Mouse (Mus musculus) liver, embryonic 11.5 days (tissue): Measurements from ENCODE around the gene C530008M17Rik. TPM values are rescaled to one million over a fixed set of nuclear protein-coding genes. Genes with fewer than 3 reads are reported as not detected.

Experiments used
- ATAC-seq: fragments of 200-750 bp; cut with Nextera tagmentation; replicated peaks from 2 replicates; pipeline ENCODE4 v1.8.0; 2017; ENCODE audit warnings: moderate number of reproducible peaks, mild to moderate bottlenecking, moderate TSS enrichment, moderate library complexity; ENCODE audit not compliant: low FRiP score
- DNase-seq: peaks from one replicate; pipeline ENCODE4 v3.0.0-alpha.2; 2017; ENCODE audit warnings: low spot score
- H3K27ac ChIP-seq: fragments of 300-500 bp; sonication (generic); 2 replicates; pipeline ENCODE4 v1.5.1; 2014; ENCODE audit warnings: mild to moderate bottlenecking, low read depth, low read length, control low read depth
- H3K27me3 ChIP-seq: fragments of 300-500 bp; sonication (generic); replicated peaks from 2 replicates; pipeline ENCODE4 v1.6.1; 2014; ENCODE audit warnings: low read length, mixed read lengths; ENCODE audit not compliant: control insufficient read depth, insufficient read depth
- H3K36me3 ChIP-seq: fragments of 300-500 bp; sonication (generic); 2 replicates; pipeline ENCODE4 v1.6.1; 2014; ENCODE audit warnings: mild to moderate bottlenecking, low read length, moderate library complexity, mixed read lengths; ENCODE audit not compliant: control insufficient read depth, insufficient read depth
- H3K4me1 ChIP-seq: fragments of 300-500 bp; sonication (generic); replicated peaks from 2 replicates; pipeline ENCODE4 v1.6.1; 2014; ENCODE audit warnings: low read length, mixed read lengths; ENCODE audit not compliant: control insufficient read depth, insufficient read depth
- H3K4me2 ChIP-seq: fragments of 300-500 bp; sonication (generic); 2 replicates; pipeline ENCODE4 v1.6.1; 2014; ENCODE audit warnings: mild to moderate bottlenecking, control low read depth, moderate library complexity
- H3K4me3 ChIP-seq: fragments of 300-500 bp; sonication (generic); 2 replicates; pipeline ENCODE4 v1.5.1; 2014; ENCODE audit warnings: low read depth, low read length, control low read depth
- H3K9ac ChIP-seq: fragments of 300-500 bp; sonication (generic); 2 replicates; pipeline ENCODE4 v1.6.1; 2014; ENCODE audit warnings: low read depth, low read length, control low read depth
- H3K9me3 ChIP-seq: fragments of 300-500 bp; sonication (generic); 2 replicates; pipeline ENCODE4 v1.6.1; 2016; ENCODE audit warnings: low read length, inconsistent platforms, mixed read lengths; ENCODE audit not compliant: control insufficient read depth
- WGBS: fragments of 180-500 bp; shearing (Covaris S2); extraction: QIAGEN DNeasy Blood & Tissue Kit; methylation state at CpG from one replicate; pipeline ENCODE4 v1.1.7; 2014; 5-methylcytosine and 5-hydroxymethylcytosine counted together
- polyA plus RNA-seq: library from polyadenylated mRNA; unstranded; fragments of >200 nt; fragmentation: Nextera tagmentation; extraction: Ambion mirVana; gene quantifications from 2 replicates; pipeline ENCODE4 v1.2.1, GENCODE M21; 2014

The C530008M17Rik gene
- polyA plus RNA-seq, 1 experiment from 2014 or later: 10.8 TPM

DNA sequence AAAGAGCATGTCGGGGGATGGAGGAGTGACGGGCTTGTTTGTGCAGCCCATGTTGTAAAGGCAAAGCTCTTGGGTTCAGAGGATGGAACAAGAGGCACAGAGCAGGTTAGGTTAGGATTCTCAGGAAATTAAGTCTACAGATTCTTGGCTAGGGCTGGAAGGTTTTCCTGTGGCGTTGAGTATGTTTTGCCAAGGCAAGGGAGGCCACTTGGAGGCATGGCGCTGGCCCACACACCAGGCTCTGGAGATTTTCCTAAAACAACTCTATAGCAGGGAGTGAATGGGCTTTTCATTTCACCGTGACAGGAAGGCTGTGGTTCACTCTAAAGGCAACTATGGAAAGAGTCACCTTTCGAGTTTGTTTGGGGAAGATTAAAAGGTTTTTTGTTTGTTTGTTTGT, 32.3 kb downstream of the C530008M17Rik start:
- H3K9ac ChIP-seq: no peak overlapping the region
- no peak overlapping the region for H3K27ac ChIP-seq
- WGBS: 86% methylated on average over 6 of the region's 6 CpGs
- H3K4me2 ChIP-seq: no peak overlapping the region
- DNase-seq: no peak
- no peaks in the 10 kb centered on the region for H3K36me3 ChIP-seq
- peaks cover 6% of the 10 kb centered on the region; the same call in 1 of the 2 replicates for H3K4me1 ChIP-seq
- H3K9me3 ChIP-seq: no peaks in the 10 kb centered on the region
- no peak overlapping the region for H3K4me3 ChIP-seq
- no peak for ATAC-seq
- H3K27me3 ChIP-seq: no peaks in the 10 kb centered on the region

DNA sequence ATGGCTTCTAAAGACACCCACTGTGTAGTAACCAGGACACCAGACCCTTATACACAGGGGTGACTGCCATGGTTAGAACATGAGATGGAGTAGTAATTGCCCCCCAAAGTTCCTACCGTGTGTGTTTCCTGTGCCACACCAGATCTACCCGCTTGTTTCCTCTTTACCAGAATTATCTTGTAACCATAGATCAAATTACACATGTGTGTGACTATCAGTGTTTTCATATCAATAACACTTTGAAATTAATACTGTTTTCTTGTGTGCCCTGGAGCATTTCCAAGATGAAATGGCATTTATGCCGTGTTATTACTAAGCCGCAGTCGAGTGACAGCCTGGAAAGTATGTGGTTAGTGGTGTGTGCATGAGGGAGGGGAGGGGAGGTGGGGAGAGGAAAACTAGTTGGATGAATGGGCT, 33.9 kb downstream of the C530008M17Rik start:
- H3K9me3 ChIP-seq: no peaks in the 10 kb centered on the region; the same call in 1 of the 2 replicates
- H3K27me3 ChIP-seq: no peaks in the 10 kb centered on the region
- H3K4me1 ChIP-seq: peaks cover 3% of the 10 kb centered on the region; the same call in 1 of the 2 replicates
- no peak overlapping the region for H3K27ac ChIP-seq
- no peak for DNase-seq
- H3K9ac ChIP-seq: no peak overlapping the region
- no peak for ATAC-seq
- no peak overlapping the region for H3K4me3 ChIP-seq
- no peak overlapping the region for H3K4me2 ChIP-seq
- WGBS: 59% methylated on average over 5 of the region's 5 CpGs
- no peaks in the 10 kb centered on the region for H3K36me3 ChIP-seq

DNA sequence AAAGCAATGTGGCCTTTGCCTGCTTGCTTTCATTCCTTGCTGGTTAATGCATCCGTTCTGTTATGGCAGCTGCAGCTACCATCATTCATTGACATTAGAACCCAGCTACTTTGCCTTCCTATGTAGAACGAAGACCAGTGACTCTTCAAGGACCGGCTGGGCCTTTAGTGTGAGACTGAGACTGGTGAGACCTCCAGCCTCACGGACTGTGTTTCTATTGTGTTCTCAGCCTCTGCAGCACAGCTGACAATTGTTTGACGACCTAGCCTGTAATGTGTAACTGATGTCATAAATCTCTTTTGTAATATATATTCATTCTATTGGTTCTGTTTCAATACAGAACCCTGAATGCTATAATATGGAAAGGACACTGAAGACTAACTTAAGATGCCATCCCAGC, 34.9 kb downstream of the C530008M17Rik start:
- Histone ChIP-seq H3K4me2 (no peak overlapping the region), H3K4me1 (peaks cover 2% of the 10 kb centered on the region; the same call in 1 of the 2 replicates), H3K9me3 (peaks cover 3% of the 10 kb centered on the region; the same call in 1 of the 2 replicates), H3K27ac (no peak overlapping the region), H3K9ac (no peak overlapping the region), H3K36me3 (no peaks in the 10 kb centered on the region), H3K4me3 (no peak overlapping the region), H3K27me3 (no peaks in the 10 kb centered on the region)
- 88% methylated on average over 5 of the region's 5 CpGs for WGBS
- DNase-seq: no peak
- ATAC-seq: no peak

DNA sequence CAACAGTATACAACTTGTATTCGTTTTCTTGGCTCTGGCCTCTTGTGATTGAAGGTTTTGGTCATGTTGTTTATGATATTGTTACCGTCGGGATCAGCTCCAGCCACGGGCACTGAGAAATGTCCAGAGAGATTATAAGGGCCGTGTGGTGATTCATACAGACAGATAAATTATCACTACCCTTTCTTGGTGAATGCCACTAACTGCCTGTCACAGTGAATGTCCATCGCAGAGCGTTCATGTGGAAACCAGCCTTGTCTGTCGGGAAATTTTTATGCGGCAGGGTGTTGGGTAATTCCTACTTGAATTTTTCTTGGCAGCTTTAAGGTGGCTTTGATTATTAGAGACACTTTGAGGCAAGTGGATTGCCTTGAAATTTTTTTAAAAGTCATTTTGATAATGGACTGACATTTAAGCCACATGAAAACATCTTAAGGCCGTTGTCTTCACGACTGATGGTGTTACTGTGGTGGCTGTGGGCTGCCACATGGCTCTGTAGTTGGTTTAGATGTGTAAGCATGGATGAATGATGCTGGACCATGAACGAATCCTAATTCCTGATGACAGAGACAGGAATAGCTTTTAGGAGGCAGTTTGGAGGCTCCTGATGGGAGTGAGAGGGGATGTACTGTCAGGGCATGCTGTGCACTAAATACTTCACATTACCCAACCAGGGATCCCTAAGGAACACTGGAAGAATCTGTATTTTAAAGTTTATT, 35.6 kb downstream of the C530008M17Rik start:
- peaks cover 3% of the 10 kb centered on the region; the same call in 1 of the 2 replicates for H3K9me3 ChIP-seq
- DNase-seq: no peak
- H3K4me1 ChIP-seq: no peaks in the 10 kb centered on the region; the same call in 1 of the 2 replicates
- H3K36me3 ChIP-seq: no peaks in the 10 kb centered on the region
- no peaks in the 10 kb centered on the region for H3K27me3 ChIP-seq
- H3K9ac ChIP-seq: no peak overlapping the region
- no peak overlapping the region for H3K27ac ChIP-seq
- no peak overlapping the region for H3K4me3 ChIP-seq
- H3K4me2 ChIP-seq: no peak overlapping the region
- whole genome bisulfite sequencing: 82% methylated on average over 12 of the region's 12 CpGs
- ATAC-seq: no peak

DNA sequence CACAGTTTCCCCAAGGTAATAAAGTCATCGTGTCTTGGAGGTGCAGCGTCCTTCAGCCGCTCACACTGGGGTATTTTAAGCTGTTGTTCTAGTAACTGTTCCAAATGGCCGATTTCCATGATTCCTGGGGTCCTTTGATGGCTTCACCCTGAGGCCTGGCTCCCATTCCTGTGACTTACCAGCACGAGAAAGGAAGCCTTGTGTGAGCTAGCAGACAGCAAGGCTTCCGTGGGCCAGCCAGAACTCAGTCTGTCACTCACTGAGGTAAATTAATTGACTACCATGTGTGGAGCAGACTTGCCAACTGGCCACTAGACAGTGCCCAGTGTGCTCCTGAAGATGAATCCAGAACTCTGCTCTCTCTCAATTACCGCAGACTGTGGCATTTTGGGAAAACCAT, 41.2 kb downstream of the C530008M17Rik start:
- H3K4me3 ChIP-seq: no peak overlapping the region
- no peak overlapping the region for H3K27ac ChIP-seq
- no peaks in the 10 kb centered on the region for H3K36me3 ChIP-seq
- H3K9ac ChIP-seq: no peak overlapping the region
- 82% methylated on average over 7 of the region's 7 CpGs for WGBS
- H3K27me3 ChIP-seq: no peaks in the 10 kb centered on the region
- H3K4me1 ChIP-seq: no peaks in the 10 kb centered on the region
- DNase-seq (no peak), ATAC-seq (no peak)
- no peak overlapping the region for H3K4me2 ChIP-seq
- H3K9me3 ChIP-seq: peaks cover 3% of the 10 kb centered on the region; the same call in 1 of the 2 replicates

DNA sequence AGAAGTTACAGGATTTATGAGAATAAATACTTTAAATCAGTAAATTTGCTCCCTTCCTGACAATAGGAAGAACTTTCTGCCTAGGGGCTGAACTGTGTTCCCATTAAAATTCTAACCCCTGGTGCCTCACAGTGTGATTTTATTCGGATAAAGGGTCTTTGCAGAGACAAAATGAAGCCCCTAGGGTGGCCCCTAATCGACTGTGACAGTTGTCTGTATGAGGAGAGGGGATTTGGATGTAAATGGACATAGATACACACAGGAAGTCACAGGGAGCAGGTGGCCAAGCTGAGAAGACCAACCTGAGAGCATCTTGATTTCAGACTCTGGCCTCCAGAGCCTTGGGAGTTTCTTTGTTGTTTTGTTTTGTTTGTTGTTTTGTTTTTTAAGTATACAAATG, 41.9 kb downstream of the C530008M17Rik start:
- 55% methylated on average over 2 of the region's 2 CpGs for WGBS
- peaks cover 3% of the 10 kb centered on the region; the same call in 1 of the 2 replicates for H3K9me3 ChIP-seq
- no peak overlapping the region for H3K4me2 ChIP-seq
- H3K9ac ChIP-seq: no peak overlapping the region
- no peak for ATAC-seq
- H3K27me3 ChIP-seq: no peaks in the 10 kb centered on the region
- no peaks in the 10 kb centered on the region for H3K36me3 ChIP-seq
- H3K27ac ChIP-seq: no peak overlapping the region
- no peak overlapping the region for H3K4me3 ChIP-seq
- no peak for DNase-seq
- H3K4me1 ChIP-seq: 0 out of 2 replicates have a peak, but pooled peaks cover 3% of the 10 kb centered on the region

DNA sequence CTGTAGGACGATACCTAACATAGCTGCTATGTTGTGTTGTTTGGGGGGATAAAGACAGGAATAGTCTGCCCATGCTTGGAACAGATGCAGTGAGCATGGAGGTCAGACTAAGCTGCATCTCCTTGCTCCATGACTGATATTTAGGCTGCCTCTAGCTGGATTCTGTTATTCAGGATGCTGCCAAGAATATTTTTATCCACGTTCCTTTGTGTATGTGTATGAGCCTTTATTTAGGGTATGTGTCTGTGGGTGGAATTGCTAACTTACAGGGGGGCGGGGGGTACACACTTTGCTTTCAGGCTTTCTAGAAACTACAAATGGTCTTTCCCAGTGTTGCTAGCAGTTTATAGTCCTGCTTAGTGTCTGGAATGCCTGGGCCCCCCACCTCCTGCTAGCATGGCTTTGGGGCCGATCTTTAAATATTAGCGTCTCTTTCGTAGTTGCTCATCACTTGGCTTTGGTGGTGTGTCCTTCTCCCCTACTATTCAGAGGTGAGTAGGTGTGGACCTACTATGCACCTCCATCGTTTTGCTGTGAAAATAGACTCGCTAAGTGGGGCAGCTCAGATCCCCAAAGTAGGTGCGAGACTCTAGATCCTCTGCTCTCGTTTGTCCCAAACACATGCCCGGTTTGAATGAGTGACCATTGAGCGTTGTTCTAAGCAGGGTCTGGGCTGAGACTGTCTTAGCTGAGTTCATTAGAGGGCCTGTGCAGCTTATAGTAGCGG, 45.0 kb downstream of the C530008M17Rik start:
- WGBS: 88% methylated on average over 13 of the region's 13 CpGs
- Histone ChIP-seq H3K9me3 (no peaks in the 10 kb centered on the region), H3K9ac (no peak overlapping the region), H3K4me2 (no peak overlapping the region), H3K27ac (no peak overlapping the region), H3K4me3 (no peak overlapping the region), H3K27me3 (no peaks in the 10 kb centered on the region), H3K36me3 (no peaks in the 10 kb centered on the region), H3K4me1 (peaks cover 8% of the 10 kb centered on the region; the same call in 1 of the 2 replicates)
- DNase-seq (no peak), ATAC-seq (no peak)

DNA sequence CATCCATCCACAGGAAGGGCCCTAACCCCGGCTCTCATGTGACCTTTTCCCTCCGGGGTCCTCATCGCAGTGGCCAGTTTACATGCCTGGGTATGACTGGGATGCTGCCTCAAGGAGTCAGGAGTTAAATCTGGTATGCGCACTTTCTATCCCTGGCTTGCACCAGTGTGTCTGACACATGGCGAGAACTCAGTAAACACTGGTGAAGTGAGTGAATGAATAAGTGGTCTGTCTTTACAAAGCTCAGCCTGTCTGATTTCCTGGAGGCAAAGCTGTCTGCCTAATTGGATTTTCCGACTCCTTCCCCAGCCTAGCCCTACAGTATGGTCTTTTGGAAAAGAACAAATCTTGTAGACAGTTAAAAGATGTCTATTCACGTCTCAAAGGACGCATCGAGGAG, 45.8 kb downstream of the C530008M17Rik start:
- no peaks in the 10 kb centered on the region for H3K9me3 ChIP-seq
- DNase-seq (no peak), ATAC-seq (no peak)
- H3K4me1 ChIP-seq: peaks cover 8% of the 10 kb centered on the region; the same call in 1 of the 2 replicates
- H3K4me3 ChIP-seq: no peak overlapping the region
- H3K9ac ChIP-seq: no peak overlapping the region
- no peaks in the 10 kb centered on the region for H3K36me3 ChIP-seq
- 64% methylated on average over 9 of the region's 9 CpGs for WGBS
- H3K27ac ChIP-seq: no peak overlapping the region
- peak overlapping the region; percentile 37 for H3K4me2 ChIP-seq
- no peaks in the 10 kb centered on the region for H3K27me3 ChIP-seq
